Mouse (Mus musculus) left cerebral cortex, postnatal 10 days (tissue): ENCODE data around the gene Kri1. TPM values are rescaled to one million over a fixed set of nuclear protein-coding genes. Genes with fewer than 3 reads are reported as not detected.
"Not testable (repeated sequence)": the region's sequence is repeated elsewhere in the genome, so short reads cannot be mapped to it uniquely, and the experiment has no call there.

ENCODE experiments used
- DNase-seq, 2 experiments: peaks; one replicate each; pipeline ENCODE4 v3.0.0; 2021 to 2022; ENCODE audit warnings: low spot score in 2 of 2, mixed read lengths in 1 of 2; ENCODE audit errors: extremely low spot score in 1 of 2
- intact Hi-C: fragments of 180-260 bp; cut with DNase I; formaldehyde crosslinking; loops from one replicate; pipeline ENCODE4 v1.15.1; 2025
- total RNA-seq, 2 experiments: library from RNA; stranded (reverse); gene quantifications; 2 replicates each; pipeline ENCODE4 v1.2.3; 2021

Kri1 gene
- total RNA-seq, 2 experiments from 2014 or later = 34.4 to 39.4 TPM

- DNase-seq = no peak
- intact Hi-C loops = no loop called here
These were observed 56.2 kb downstream of the Kri1 start for GRCm38 (mm10) chr9:21231551-21231950.

DNA sequence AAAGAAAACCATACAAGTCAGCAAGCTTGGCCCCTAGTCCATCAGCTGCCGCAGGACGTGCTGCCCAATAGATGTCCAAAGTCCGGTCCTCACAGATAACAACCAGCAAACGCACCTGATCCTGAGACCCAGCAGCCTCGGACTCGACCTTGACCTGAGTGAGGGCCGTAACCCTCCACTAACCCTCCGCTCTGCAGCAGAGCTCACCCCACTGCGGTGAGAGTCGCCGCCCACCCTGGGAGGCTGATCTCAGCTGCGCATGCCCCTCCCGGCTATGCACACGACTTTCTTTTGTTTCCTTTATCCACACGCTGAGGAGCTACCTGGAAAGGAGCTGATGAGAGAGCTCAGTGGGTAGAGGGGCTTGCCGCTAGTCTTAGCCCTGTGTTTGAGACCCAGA is 60.4 kb downstream of the Kri1 start:
- no peak for DNase-seq
- intact Hi-C loops = no loop called here

DNA sequence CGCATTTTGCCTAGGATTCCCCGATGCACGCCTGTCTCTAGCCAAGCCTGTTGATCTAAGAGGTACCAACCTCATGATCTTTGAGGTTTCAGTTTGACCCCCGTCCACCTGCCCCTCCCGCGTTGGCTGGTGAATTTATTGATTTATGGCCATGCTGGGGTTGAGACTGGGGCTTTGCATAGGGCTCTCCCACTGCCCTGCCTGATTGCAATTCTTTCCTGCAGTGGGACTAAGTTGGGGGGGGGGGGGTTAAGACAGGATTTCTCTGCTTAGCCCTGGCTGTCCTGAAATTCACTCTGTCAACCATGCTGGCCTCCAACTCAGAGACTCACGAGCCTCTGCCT is 62.4 kb downstream of the Kri1 start:
- intact Hi-C loops = no loop called here
- no peak for DNase-seq

GRCm38 (mm10) chr9:21224576-21225414 is 63.0 kb downstream of the Kri1 start:
- intact Hi-C loops = no loop called here
- DNase-seq = no peak

DNA sequence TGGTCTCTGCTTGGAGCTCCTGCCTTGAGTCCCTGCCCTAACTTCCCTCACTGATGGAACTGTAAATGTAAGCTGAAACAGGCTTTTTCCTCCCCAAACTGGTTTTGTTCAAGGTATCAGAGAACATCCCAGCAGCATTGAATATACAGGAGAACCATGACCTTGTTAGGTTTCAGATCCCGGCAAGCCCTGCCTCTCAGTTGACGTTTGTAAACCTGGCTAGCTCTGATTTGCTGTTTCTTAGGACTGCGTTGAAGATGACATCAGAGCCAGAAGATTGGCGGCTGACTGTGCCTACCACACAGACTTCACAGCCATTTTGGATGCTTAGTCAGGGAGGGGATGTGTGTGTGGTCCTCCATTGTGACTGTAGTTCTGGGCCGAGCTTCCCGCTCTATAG is 63.9 kb downstream of the Kri1 start:
- no peak for DNase-seq
- intact Hi-C loops = no loop called here

DNA sequence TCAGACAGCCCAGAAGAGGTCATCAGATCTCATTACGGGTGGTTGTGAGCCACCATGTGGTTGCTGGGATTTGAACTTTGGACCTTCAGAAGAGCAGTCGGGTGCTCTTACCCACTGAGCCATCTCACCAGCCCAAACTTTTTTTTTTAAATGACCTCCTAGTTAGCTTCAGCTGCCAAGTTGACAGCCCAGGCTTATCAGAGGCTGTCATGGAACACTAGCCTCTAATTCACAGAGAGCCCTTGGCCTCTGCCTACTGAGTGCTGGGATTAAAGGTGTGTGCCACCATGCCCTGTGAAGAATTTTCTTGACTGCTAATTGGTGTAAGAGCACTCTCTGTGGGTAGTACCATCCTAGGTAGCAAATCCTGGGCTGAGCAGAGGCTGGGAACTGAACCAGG is 64.3 kb downstream of the Kri1 start:
- intact Hi-C loops, DNase-seq: not testable (repeated sequence)

Other genes with a start within 250 kb of the Kri1 start
- gene Zglp1, start 220.9 kb downstream of the Kri1 start, total RNA-seq = under 1 TPM in 1 of 2 experiments, not detected in 1; 0.97 TPM
- 1 to 10 TPM in 1 of 2 experiments, not detected in 1; 1.1 TPM for gene Gm49373, start 214.9 kb downstream of the Kri1 start, total RNA-seq
- 10 to 100 TPM; 48.1 to 53.0 TPM for gene Fdx1l, start 214.4 kb downstream of the Kri1 start, total RNA-seq
- 1 to 10 TPM; 2.1 to 3.2 TPM for gene Gm38431, start 196.0 kb downstream of the Kri1 start, total RNA-seq
- gene Raver1, start 196.0 kb downstream of the Kri1 start, total RNA-seq = 10 to 100 TPM; 31.2 to 31.4 TPM
- 10 to 100 TPM; 11.2 to 13.2 TPM for gene Tyk2, start 156.7 kb downstream of the Kri1 start, total RNA-seq
- gene Cdc37, start 138.0 kb downstream of the Kri1 start, total RNA-seq = 100 to 1,000 TPM; 127 to 129 TPM
- gene Pde4a, start 122.3 kb downstream of the Kri1 start, total RNA-seq = 10 to 100 TPM; 65.6 to 67.5 TPM
- 10 to 100 TPM; 47.9 to 50.8 TPM for gene Keap1, start 48.6 kb downstream of the Kri1 start, total RNA-seq
- 1 to 10 TPM; 2.2 to 2.3 TPM for gene S1pr5, start 39.5 kb downstream of the Kri1 start, total RNA-seq
- 10 to 100 TPM; 29.7 to 33.9 TPM for gene Atg4d, start 22.7 kb downstream of the Kri1 start, total RNA-seq
- gene Cdkn2d, start 3.4 kb upstream of the Kri1 start, total RNA-seq = 10 to 100 TPM; 66.6 to 73.9 TPM
- 1 to 10 TPM; 1.1 to 1.9 TPM for gene Ap1m2, start 24.4 kb upstream of the Kri1 start, total RNA-seq
- 10 to 100 TPM; 66.4 to 67.7 TPM for gene Slc44a2, start 32.7 kb upstream of the Kri1 start, total RNA-seq
- 10 to 100 TPM; 88.4 to 89.2 TPM for gene Ilf3, start 79.9 kb upstream of the Kri1 start, total RNA-seq
- gene Qtrt1, start 123.9 kb upstream of the Kri1 start, total RNA-seq = 10 to 100 TPM; 33.2 to 35.1 TPM
- 10 to 100 TPM; 60.1 to 66.9 TPM for gene Dnm2, start 136.9 kb upstream of the Kri1 start, total RNA-seq
- 10 to 100 TPM; 18.3 to 19.8 TPM for gene Tmed1, start 222.3 kb upstream of the Kri1 start, total RNA-seq
- under 1 TPM in 1 of 2 experiments, not detected in 1; 0.58 TPM for gene AB124611, start 238.2 kb upstream of the Kri1 start, total RNA-seq